Mouse (Mus musculus) liver (tissue): Measurements from ENCODE around the gene Slc34a1.
"Not testable (repeated sequence)": the region's sequence is repeated elsewhere in the genome, so short reads cannot be mapped to it uniquely, and the experiment has no call there.

Experiments used
- DNase-seq: peaks from one replicate; pipeline ENCODE4 v3.0.0-alpha.2; 2020; ENCODE audit warnings: mixed read lengths

Slc34a1 gene

DNA sequence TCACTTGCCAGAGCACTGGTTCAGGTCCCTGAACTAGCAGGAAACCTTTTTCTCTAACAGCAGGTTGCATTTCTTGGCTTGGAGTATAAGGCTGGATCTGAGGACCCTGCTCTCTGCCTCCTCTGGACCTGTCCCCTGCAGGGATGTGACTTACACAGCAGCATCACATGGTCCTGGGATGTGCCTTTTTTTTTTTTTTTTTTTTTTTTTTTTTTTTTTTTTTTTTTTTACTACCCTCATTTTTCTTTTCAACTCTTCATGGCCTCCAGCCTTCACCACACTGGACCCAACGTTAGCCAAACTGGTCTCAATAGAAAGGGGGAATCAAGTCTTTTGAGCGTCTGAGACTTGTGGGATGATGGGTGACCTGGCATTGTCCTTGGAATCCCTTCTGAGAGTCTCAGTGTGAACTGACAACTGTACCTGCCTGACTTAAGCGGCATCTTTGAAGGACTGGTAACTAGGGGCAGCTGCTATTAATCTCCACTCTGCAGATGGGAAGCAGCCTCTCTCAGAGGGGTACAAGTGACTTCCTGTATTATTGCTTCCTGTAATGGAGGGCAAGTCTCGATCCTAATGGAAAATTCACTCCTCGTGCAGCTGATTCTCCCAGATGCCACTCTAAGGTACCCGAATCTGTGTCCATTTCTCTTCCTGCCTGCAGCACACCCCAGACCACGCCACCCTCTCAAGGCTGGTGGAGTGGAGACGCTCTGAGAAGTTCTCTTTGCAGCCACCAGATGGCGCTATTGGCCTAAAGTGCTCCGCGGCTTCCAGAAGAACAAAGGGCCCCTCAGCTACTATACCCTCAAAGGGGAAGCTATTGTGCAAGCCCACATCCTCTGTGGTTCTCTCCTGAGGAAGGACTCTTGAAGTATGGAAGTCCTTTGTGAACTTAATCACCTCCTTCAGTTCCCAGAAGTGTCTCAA, 7.1 kb downstream of the Slc34a1 start:
- DNase-seq: peak; percentile 71

- DNase-seq: no peak
These were observed 7.9 kb downstream of the Slc34a1 start for GRCm38 (mm10) chr13:55405783-55406390.

GRCm38 (mm10) chr13:55407341-55407740, 9.4 kb downstream of the Slc34a1 start:
- DNase-seq: no peak

DNA sequence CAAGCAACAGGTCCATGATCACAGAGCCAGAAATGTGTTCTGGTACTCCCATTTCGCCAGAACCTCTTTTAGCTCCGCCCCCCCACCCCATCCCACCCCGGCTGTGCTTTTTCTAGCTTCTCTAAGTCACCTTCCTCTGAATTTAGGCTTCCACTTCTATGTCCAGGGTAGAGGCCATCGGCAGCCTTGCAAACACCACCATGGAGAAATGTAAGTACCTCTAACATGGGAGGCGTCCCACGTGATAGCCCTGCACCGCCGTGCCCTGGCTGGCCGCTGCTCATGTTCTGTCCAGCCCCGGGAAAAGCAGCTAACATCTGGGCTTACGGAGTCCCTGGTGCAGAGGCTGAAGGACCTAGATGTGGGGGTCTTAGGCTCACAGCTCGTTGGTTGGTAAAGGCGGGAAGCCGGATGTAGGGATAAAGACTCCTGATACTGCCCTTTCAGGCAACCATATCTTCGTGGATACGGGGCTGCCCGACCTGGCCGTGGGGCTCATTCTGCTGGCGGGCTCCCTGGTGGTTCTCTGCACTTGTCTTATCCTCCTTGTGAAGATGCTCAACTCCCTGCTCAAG, 10.6 kb downstream of the Slc34a1 start:
- no peak for DNase-seq

DNA sequence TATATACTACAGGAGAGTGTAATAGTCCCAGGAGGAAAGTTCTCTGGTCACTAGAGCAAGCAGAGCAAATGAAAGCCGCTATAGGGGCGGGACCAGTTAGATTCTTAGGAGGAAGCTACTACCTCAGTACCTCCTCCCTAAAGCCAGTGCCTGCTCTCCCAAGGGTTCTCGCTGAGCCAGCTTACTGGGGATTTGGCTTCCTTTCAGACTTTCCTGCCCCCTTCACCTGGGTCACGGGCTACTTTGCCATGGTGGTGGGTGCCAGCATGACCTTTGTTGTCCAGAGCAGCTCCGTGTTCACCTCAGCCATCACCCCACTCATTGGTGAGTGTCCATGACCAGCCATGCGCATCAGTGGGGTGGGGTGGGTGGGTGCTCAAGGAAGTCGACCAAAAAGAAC, 13.8 kb downstream of the Slc34a1 start:
- DNase-seq: no peak

GRCm38 (mm10) chr13:55412643-55413307, 14.8 kb downstream of the Slc34a1 start:
- DNase-seq: no peak

DNA sequence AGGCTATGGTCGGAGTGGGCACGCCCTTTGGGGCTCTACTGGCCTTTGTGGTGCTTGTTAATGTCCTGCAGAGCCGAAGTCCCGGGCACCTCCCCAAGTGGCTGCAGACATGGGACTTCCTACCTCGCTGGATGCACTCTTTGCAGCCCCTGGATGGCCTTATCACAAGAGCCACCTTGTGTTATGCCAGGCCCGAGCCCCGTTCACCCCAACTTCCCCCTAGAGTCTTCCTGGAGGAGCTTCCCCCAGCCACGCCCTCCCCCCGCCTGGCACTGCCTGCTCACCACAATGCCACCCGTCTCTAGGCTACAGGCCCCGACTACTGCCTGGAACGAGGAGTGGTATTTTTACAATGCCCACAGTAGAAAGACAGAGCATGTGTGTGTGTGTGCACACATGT, 15.3 kb downstream of the Slc34a1 start:
- DNase-seq: no peak

DNA sequence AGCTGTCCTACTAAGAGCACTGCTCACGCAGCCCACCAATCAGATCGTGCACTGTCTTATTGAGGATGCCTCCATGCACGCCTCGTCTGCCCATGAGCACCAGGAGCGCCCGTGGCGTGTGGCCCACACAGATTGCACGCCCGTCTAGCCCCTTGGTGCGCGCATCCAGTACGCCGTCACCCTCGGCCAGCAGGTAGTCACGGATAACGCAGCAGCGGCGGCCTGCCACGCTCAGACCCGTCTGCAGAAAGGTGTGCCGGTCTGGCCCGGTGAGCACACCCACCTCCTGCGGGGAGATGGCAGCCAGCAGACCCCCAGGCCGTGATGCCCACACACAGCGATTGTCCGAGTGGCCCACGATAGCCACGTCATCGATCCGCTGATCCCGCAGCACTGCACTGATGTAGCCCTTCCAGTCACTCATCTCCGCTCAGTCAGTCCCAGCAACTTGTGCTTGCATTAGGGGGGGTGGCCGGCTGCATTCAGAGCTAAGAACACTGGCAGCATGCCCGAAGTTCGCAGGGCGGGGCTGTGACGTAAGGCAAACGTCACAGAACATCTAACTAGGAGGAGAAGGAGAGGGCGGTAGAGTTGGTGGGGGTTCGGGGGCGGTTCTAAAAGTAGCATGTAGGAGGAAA, 16.9 kb downstream of the Slc34a1 start, which contains the start of gene Pfn3:
Gene Pfn3 (minus strand): TSS at position 490 of the 638 bp plus-strand sequence.
- peak; percentile 60 for DNase-seq

- DNase-seq: peak; percentile 82
These were observed 20.0 kb downstream of the Slc34a1 start for GRCm38 (mm10) chr13:55418004-55418403.

DNA sequence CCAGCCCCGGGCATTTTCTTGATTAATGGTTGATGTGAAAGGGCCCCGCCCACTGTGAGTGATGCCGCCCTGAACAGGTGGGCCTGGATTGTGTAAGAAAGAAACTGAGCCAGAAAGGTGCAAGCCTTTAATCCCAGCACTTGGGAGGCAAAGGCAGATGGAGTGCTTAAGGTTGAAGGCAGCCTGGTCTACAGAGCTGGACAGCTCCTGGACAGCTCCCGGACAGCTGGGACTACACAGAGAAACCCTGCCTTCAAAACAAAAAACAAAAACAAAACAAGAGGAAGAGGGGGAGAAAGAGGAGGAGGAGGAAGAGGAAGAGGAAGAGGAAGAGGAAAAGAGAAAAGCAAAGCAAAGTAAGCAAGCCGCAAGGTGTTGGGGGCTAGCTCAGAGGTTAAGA, 21.2 kb downstream of the Slc34a1 start:
- DNase-seq: no peak

DNA sequence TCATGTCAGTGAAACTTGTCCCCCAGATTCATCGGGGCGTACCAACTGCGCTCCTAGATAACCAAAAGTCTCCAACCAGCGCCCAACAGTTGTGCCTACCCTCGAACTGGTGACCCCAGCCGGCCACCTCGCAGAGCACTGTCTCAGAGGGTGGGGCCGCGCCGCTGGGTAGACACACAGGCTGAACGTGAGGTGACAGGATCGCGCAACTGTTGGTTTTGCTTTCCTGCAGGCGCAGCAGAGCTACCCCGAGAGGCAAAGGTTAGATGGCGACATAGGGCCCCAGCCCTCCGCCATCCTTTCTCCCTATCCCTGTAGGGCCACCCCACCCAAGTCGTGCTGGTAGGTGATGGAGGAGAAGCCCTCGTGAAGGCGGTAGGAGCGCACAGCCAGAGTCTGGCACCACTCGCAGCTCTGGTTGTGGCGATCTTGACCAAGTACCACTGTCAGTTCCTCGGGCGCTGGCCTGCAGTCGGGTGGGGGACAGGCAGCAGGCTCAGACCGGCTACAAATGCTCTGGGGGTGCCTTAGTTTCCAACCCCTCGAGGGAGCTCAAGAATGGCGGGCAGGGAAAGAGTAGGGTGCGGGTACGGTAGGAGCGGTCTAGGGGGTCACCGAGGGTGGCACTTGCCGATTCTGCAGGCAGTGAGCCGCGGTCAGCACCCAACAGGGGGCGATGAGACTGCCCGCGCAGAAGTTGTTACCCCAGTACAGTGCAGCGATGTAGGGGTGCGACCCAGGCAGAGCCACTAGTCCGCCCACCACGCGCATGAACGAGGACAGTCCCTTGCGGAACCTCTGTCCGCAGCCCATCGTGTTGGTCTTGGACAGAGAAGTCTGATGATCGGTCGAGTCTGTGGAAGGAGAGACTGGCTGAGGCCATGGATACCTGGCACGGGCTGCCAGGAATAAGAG, 22.3 kb downstream of the Slc34a1 start:
- DNase-seq: no peak

GRCm38 (mm10) chr13:55420933-55421800, 23.2 kb downstream of the Slc34a1 start:
- DNase-seq: peak; percentile 54

DNA sequence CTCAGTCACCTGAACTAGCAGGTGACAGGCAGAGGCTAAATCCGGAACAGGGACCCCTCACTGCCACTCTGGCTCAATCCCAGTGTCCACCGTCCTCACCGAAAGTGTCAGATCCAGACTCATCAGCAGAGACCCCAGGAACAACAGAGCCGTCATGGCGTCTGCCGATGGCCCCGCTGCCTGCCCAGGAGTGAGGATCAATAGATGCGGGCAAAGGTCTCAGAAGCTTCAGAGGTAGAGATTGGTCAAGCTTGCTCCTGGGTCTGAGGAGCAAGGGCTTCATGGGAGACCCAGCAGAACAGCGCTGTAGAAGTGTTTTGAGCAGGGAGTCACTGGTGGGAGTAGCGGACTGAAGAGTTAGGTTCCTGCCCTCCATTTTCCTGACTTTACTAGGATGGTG, 28.6 kb downstream of the Slc34a1 start, which contains the start of gene F12:
Gene F12 (minus strand): TSS at position 181 of the 400 bp plus-strand sequence.
- DNase-seq: no peak

DNA sequence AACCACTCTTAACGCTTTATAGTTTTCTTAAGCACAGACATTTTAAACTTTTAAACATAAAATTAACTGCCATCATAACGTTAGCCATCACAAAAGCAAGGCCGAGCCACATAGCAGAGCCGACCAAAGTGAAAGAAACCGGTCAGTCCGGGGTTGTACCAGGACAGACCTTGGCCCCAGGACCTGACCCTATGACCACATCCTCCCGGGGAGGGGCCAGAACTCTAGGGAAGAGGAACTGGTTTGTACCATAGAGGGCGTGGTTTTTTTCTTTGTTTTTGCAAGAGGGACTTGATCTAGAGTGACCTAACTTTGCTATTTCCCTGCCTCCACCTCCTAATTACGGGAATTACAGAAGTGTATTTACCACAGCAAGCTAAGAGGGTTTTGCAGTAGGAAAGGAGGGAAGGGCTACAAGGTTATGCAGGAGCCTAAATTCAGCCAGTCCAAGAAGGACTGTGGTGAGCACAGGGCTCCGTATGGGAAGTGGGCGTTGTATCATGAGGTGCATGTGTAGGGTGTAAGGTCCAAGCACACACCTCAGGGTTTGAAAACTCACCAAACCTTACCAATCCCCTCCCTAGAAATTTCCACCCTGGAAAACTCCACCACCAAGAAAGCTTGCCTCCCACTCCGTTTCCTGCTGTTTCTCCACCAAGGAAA, 31.4 kb downstream of the Slc34a1 start:
- peak; percentile 63 for DNase-seq

DNA sequence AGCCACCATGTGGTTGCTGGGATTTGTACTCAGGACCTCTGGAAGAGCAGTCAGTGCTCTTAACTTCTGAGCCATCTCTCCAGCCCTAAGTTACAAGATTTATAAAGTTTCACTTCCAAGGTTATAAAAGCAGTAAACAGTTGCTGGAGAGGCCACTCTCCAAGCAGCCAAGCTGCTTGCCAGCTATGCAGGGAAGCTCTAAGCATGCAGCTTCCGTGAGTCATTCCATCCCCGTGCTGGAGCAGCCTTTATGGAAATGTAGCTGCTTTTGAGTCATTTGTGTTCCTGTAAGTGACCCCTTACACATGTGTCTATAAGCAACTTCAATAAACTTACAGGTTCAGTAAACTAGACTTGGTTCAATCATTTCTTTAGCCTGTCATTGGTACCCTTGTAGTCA, 32.6 kb downstream of the Slc34a1 start:
- DNase-seq: no peak

DNA sequence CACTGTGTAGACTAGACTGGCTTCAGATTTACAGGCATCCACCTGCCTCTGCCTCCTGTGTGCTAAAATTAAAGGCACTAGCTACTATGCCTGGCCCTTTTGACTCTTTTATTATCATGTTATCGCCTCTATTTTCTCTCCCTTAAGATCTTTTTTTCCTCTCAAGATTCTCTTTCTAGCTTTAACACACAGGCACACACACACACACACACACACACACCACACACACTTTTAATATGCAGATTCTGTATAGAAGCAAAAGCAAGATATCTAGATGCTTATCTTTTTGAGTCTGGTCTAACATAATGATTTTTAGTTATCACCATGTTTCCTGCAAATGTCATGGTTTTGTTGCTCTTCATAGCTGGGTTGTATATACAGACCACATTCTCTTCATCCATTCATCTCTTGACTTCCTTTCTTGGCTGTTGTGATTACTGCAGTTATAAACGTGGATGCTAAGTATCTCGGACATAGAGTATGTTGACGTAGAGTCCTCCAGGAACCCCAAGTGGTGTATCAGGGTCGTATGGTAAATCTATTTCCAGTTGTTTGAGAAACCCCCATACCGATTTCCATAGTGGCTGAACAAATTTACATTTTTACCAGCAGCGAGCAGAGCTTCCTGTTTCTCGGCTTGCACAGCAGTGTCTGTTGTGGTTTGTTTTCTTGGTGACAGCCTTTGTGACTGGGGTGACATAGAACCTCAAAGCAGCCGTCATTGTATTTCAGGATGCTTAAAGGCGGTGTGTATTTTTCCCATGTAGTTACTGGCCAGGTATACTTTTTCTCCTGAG, 34.1 kb downstream of the Slc34a1 start:
- DNase-seq: no peak

GRCm38 (mm10) chr13:55437111-55437629, 39.2 kb downstream of the Slc34a1 start:
- not testable (repeated sequence) for DNase-seq

DNA sequence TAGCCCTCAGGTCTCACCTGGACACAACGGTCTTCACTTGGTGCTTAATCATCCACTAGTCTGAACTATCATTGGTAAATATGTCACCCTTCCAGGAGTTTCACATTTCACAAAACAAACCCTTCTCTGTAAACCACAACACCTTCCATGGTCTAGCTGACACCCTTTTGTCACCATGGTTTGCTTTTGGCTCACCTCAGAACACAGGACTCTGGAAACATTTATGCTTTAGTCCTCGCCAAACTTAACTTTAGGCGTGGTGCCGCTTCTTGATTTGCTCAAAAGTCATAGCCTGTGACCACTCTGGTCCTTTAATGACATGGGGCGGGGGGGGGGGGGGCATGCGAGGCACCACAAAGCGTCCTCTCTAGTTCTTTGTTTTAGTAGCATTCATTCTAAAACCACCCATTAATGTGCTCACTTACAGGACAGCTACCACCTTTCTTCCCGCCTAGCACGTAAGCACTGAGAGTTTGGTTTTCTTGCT, 45.9 kb downstream of the Slc34a1 start:
- no peak for DNase-seq
